Mouse (Mus musculus): ENCODE measurements around the gene Kif22. TPM values are rescaled to one million over a fixed set of nuclear protein-coding genes. Genes with fewer than 3 reads are reported as not detected.
A peak's percentile ranks its signal among the peaks of the same experiment; 100 is the strongest.

The Kif22 gene
- total RNA-seq, 2 experiments from 2014 or later = 26.2 to 65.0 TPM

GRCm38 (mm10) chr7:126996449-126996848, 45.8 kb downstream of the Kif22 start:
- no peak for ATAC-seq (replicated peaks; ENCODE audit: poor library complexity, severe bottlenecking)

DNA sequence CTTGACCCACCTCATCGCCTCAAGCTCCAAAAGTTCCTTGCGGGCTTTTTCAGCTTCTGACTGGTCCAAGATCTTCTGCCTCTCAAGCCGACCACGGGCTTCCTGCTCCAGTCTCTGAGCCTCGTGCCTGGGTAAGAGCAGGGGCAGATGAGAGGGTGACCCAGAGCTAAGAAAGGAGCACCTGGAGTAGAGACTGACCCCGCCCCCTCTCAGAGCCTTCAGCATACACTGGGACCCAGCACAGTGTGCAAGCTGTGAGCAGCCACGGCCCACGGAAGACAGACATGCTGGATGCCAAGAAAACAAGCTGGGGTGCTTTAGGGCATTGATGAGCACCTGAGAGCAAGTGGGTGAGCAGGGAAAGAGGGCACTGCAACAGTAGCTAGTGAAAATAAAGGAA, 53.5 kb downstream of the Kif22 start:
- no peak for ATAC-seq (replicated peaks; ENCODE audit: poor library complexity, severe bottlenecking)

DNA sequence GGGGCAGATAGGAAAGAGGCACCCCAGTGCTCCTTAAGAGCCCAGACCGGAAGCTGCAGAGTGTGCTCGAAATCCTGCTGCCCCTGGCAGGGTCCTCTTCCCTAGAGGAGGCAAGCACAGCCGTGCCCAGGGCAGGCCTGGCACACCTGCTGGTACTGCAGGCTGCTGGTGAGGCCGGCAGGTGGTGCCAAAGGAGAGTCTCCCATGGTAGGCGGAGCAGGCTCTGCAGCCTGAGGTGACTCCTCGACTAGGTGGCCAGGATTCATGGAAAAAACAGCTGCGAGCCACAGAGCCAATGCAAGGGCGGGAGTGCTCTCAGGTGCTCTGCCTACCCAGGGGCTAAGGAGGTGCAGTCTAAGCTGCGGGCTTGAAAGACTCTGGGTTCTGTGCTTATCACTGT, 56.0 kb downstream of the Kif22 start:
- peak; percentile 33; the same call in 1 of the 2 replicates for ATAC-seq (replicated peaks; ENCODE audit: poor library complexity, severe bottlenecking)

GRCm38 (mm10) chr7:126984667-126985444, 57.4 kb downstream of the Kif22 start:
- ATAC-seq (replicated peaks; ENCODE audit: poor library complexity, severe bottlenecking) = no peak

- no peak for ATAC-seq (replicated peaks; ENCODE audit: poor library complexity, severe bottlenecking)
Measured at GRCm38 (mm10) chr7:126983113-126983512, 59.2 kb downstream of the Kif22 start.

DNA sequence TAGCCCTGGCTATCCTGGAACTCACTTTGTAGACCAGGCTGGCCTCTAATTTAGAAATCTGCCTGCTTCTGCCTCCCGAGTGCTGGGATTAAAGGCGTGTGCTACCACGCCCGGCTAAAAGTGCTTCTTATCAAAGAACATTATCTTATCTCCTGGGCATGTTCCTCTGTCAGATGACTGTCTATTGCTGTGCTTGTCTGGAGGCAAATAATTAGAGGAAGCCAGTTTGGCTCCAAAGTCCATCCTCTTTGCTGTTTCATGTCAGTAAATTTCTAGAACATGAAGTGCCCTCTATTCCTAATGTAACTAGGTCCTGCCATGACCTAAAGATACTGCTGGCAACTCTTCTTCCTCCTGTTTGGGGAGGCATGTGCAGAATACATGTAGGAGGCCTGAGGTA, 60.2 kb downstream of the Kif22 start:
- no peak for ATAC-seq (replicated peaks; ENCODE audit: poor library complexity, severe bottlenecking)

DNA sequence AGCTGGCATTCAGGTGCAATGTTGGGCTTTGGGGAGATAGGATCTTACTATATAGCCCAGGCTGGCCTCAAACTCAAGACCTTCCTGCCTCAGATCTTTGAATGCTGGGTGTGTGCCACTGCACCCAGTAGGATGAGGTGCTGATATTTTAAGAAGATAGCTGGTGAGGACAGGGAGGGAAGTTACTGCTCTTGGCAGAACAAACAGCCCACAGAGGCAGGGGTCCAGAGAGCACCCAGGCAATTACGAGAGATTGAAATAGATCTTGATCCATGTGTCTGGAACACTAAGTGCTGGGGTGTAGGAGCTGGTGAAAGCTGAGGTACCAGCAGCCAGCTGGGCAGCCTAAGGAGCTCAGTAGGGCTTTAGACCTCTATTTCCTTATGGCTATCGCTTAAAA, 60.7 kb downstream of the Kif22 start:
- no peak for ATAC-seq (replicated peaks; ENCODE audit: poor library complexity, severe bottlenecking)

GRCm38 (mm10) chr7:126978841-126979240, 63.4 kb downstream of the Kif22 start:
- ATAC-seq (replicated peaks; ENCODE audit: poor library complexity, severe bottlenecking) = no peak

Other genes with a start within 250 kb of the Kif22 start
Only the 30 nearest of the 31 such genes appear.
- not detected in 2 replicates for gene Fam57b, start 244.8 kb downstream of the Kif22 start, total RNA-seq (2014; fragmentation: Nextera tagmentation)
- not detected in 2 replicates for gene Fam57b, start 244.8 kb downstream of the Kif22 start, total RNA-seq (2017)
- not detected in 2 replicates for gene 4930451I11Rik, start 210.8 kb downstream of the Kif22 start, total RNA-seq (2014; fragmentation: Nextera tagmentation)
- not detected in 2 replicates for gene 4930451I11Rik, start 210.8 kb downstream of the Kif22 start, total RNA-seq (2017)
- not detected in 2 replicates for gene Doc2a, start 195.1 kb downstream of the Kif22 start, total RNA-seq (2014; fragmentation: Nextera tagmentation)
- gene Doc2a, start 195.1 kb downstream of the Kif22 start, total RNA-seq (2017) = 0.15 TPM in 1 of 2 replicates, not detected in the other
- 62.2 and 65.9 TPM in 2 replicates for gene Hirip3, start 180.5 kb downstream of the Kif22 start, total RNA-seq (2014; fragmentation: Nextera tagmentation)
- 168 and 171 TPM in 2 replicates for gene Hirip3, start 180.5 kb downstream of the Kif22 start, total RNA-seq (2017)
- 89.0 and 100 TPM in 2 replicates for gene Ino80e, start 180.1 kb downstream of the Kif22 start, total RNA-seq (2014; fragmentation: Nextera tagmentation)
- gene Ino80e, start 180.1 kb downstream of the Kif22 start, total RNA-seq (2017) = 23.4 and 35.3 TPM in 2 replicates
- gene Taok2, start 157.8 kb downstream of the Kif22 start, total RNA-seq (2014; fragmentation: Nextera tagmentation) = 28.0 and 45.8 TPM in 2 replicates
- 29.9 and 35.6 TPM in 2 replicates for gene Taok2, start 157.8 kb downstream of the Kif22 start, total RNA-seq (2017)
- 27.9 and 31.9 TPM in 2 replicates for gene Tmem219, start 119.6 kb downstream of the Kif22 start, total RNA-seq (2014; fragmentation: Nextera tagmentation)
- gene Tmem219, start 119.6 kb downstream of the Kif22 start, total RNA-seq (2017) = 20.0 and 26.5 TPM in 2 replicates
- 12.4 and 23.1 TPM in 2 replicates for gene Kctd13, start 113.6 kb downstream of the Kif22 start, total RNA-seq (2014; fragmentation: Nextera tagmentation)
- 9.7 and 10.3 TPM in 2 replicates for gene Kctd13, start 113.6 kb downstream of the Kif22 start, total RNA-seq (2017)
- not detected in 2 replicates for gene Asphd1, start 92.9 kb downstream of the Kif22 start, total RNA-seq (2014; fragmentation: Nextera tagmentation)
- not detected in 2 replicates for gene Asphd1, start 92.9 kb downstream of the Kif22 start, total RNA-seq (2017)
- 3.4 and 6.4 TPM in 2 replicates for gene Sez6l2, start 91.9 kb downstream of the Kif22 start, total RNA-seq (2014; fragmentation: Nextera tagmentation)
- 0.46 and 1.4 TPM in 2 replicates for gene Sez6l2, start 91.9 kb downstream of the Kif22 start, total RNA-seq (2017)
- gene Cdipt, start 66.6 kb downstream of the Kif22 start, total RNA-seq (2014; fragmentation: Nextera tagmentation) = 72.3 and 78.9 TPM in 2 replicates
- gene Cdipt, start 66.6 kb downstream of the Kif22 start, total RNA-seq (2017) = 38.2 and 63.1 TPM in 2 replicates
- 1.1 and 2.7 TPM in 2 replicates for gene Cdiptos, start 66.4 kb downstream of the Kif22 start, total RNA-seq (2014; fragmentation: Nextera tagmentation)
- 0.26 and 1.1 TPM in 2 replicates for gene Cdiptos, start 66.4 kb downstream of the Kif22 start, total RNA-seq (2017)
- 9.8 and 13.1 TPM in 2 replicates for gene Mvp, start 27.9 kb downstream of the Kif22 start, total RNA-seq (2014; fragmentation: Nextera tagmentation)
- gene Mvp, start 27.9 kb downstream of the Kif22 start, total RNA-seq (2017) = 17.7 and 22.1 TPM in 2 replicates
- gene Pagr1b, start 26.0 kb downstream of the Kif22 start, total RNA-seq (2014; fragmentation: Nextera tagmentation) = not detected in 2 replicates
- gene Pagr1b, start 26.0 kb downstream of the Kif22 start, total RNA-seq (2017) = 10.5 TPM in 1 of 2 replicates, not detected in the other
- gene Pagr1a, start 25.1 kb downstream of the Kif22 start, total RNA-seq (2014; fragmentation: Nextera tagmentation) = 17.5 and 50.8 TPM in 2 replicates
- gene Pagr1a, start 25.1 kb downstream of the Kif22 start, total RNA-seq (2017) = 3.4 and 27.2 TPM in 2 replicates
- 2.3 and 28.3 TPM in 2 replicates for gene Gm42742, start 21.4 kb downstream of the Kif22 start, total RNA-seq (2014; fragmentation: Nextera tagmentation)
- 32.7 and 35.4 TPM in 2 replicates for gene Gm42742, start 21.4 kb downstream of the Kif22 start, total RNA-seq (2017)
- 1.8 and 6.9 TPM in 2 replicates for gene Prrt2, start 21.3 kb downstream of the Kif22 start, total RNA-seq (2014; fragmentation: Nextera tagmentation)
- gene Prrt2, start 21.3 kb downstream of the Kif22 start, total RNA-seq (2017) = 0.43 and 1.6 TPM in 2 replicates
- gene Maz, start 15.4 kb downstream of the Kif22 start, total RNA-seq (2014; fragmentation: Nextera tagmentation) = 143 and 169 TPM in 2 replicates
- gene Maz, start 15.4 kb downstream of the Kif22 start, total RNA-seq (2017) = 52.5 and 77.5 TPM in 2 replicates
- not detected in 2 replicates for gene Zg16, start 44.9 kb upstream of the Kif22 start, total RNA-seq (2014; fragmentation: Nextera tagmentation)
- gene Zg16, start 44.9 kb upstream of the Kif22 start, total RNA-seq (2017) = 1.6 and 2.5 TPM in 2 replicates
- 19.3 and 22.1 TPM in 2 replicates for gene AI467606, start 48.9 kb upstream of the Kif22 start, total RNA-seq (2014; fragmentation: Nextera tagmentation)
- gene AI467606, start 48.9 kb upstream of the Kif22 start, total RNA-seq (2017) = 23.5 and 25.9 TPM in 2 replicates
- gene Qprt, start 79.8 kb upstream of the Kif22 start, total RNA-seq (2014; fragmentation: Nextera tagmentation) = 2.7 and 3.1 TPM in 2 replicates
- 0.21 and 1.6 TPM in 2 replicates for gene Qprt, start 79.8 kb upstream of the Kif22 start, total RNA-seq (2017)
- gene Spn, start 95.4 kb upstream of the Kif22 start, total RNA-seq (2014; fragmentation: Nextera tagmentation) = 123 and 159 TPM in 2 replicates
- 293 and 356 TPM in 2 replicates for gene Spn, start 95.4 kb upstream of the Kif22 start, total RNA-seq (2017)
- gene Cd2bp2, start 153.6 kb upstream of the Kif22 start, total RNA-seq (2014; fragmentation: Nextera tagmentation) = 21.1 and 44.7 TPM in 2 replicates
- gene Cd2bp2, start 153.6 kb upstream of the Kif22 start, total RNA-seq (2017) = 44.1 and 58.2 TPM in 2 replicates
- 27.0 and 33.2 TPM in 2 replicates for gene Tbc1d10b, start 166.0 kb upstream of the Kif22 start, total RNA-seq (2014; fragmentation: Nextera tagmentation)
- 26.2 and 35.0 TPM in 2 replicates for gene Tbc1d10b, start 166.0 kb upstream of the Kif22 start, total RNA-seq (2017)
- gene Mylpf, start 166.4 kb upstream of the Kif22 start, total RNA-seq (2014; fragmentation: Nextera tagmentation) = 9.1 and 25.5 TPM in 2 replicates
- 1.2 and 4.3 TPM in 2 replicates for gene Mylpf, start 166.4 kb upstream of the Kif22 start, total RNA-seq (2017)
- gene Zfp553, start 190.6 kb upstream of the Kif22 start, total RNA-seq (2014; fragmentation: Nextera tagmentation) = 6.0 and 18.7 TPM in 2 replicates
- 11.4 and 12.0 TPM in 2 replicates for gene Zfp553, start 190.6 kb upstream of the Kif22 start, total RNA-seq (2017)
- 17.1 and 23.3 TPM in 2 replicates for gene Sept1, start 190.7 kb upstream of the Kif22 start, total RNA-seq (2014; fragmentation: Nextera tagmentation)
- gene Sept1, start 190.7 kb upstream of the Kif22 start, total RNA-seq (2017) = 29.1 and 33.3 TPM in 2 replicates
- 4.9 and 7.8 TPM in 2 replicates for gene Zfp771, start 201.8 kb upstream of the Kif22 start, total RNA-seq (2014; fragmentation: Nextera tagmentation)
- gene Zfp771, start 201.8 kb upstream of the Kif22 start, total RNA-seq (2017) = 5.9 and 10.6 TPM in 2 replicates
- gene Dctpp1, start 218.2 kb upstream of the Kif22 start, total RNA-seq (2014; fragmentation: Nextera tagmentation) = 99.5 and 126 TPM in 2 replicates
- gene Dctpp1, start 218.2 kb upstream of the Kif22 start, total RNA-seq (2017) = 68.9 and 72.0 TPM in 2 replicates
- 63.0 and 70.4 TPM in 2 replicates for gene Sephs2, start 231.6 kb upstream of the Kif22 start, total RNA-seq (2014; fragmentation: Nextera tagmentation)
- gene Sephs2, start 231.6 kb upstream of the Kif22 start, total RNA-seq (2017) = 158 and 176 TPM in 2 replicates